Mouse (Mus musculus) adrenal gland, postnatal 10 days (tissue): ENCODE measurements around the gene Gm11084. TPM values are rescaled to one million over a fixed set of nuclear protein-coding genes. Genes with fewer than 3 reads are reported as not detected.

ENCODE experiments used
- DNase-seq: peaks from one replicate; pipeline ENCODE4 v3.0.0; 2021; ENCODE audit warnings: mixed read lengths
- long read RNA-seq, 2 experiments: library from polyadenylated mRNA; stranded (forward); transcript quantifications; one replicate each; pipeline ENCODE4 v2.0.0; 2021
- total RNA-seq, 2 experiments: library from RNA; stranded (reverse); gene quantifications; 2 replicates each; pipeline ENCODE4 v1.2.3; 2021

The Gm11084 gene
- not detected for total RNA-seq
- long read RNA-seq, experiment 1, result 0 reads
- long read RNA-seq, experiment 2, partial matches to known transcripts, result 0 of 1 reads
- long read RNA-seq, experiment 2, other reads (novel, unspliced or antisense), result 1 of 1 reads

DNA sequence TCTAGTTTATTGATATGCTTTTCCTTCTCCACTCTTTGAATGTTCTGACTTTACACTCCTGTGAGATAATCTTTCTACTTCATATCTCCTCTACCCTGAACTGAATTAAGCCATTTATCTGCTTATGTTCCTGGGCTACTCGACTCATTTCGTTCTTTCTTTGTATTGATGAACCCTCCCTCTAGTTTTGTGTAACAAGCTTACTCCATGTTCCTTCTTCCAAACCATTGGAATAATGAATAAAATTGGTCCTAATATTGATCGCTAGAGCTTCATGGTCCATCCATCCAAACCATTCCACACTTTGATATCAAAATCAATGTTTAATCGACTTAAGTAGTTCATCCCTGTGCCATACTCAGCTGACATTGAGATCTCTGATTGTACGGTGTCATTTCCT, at the start of gene Gm11084:
Gene Gm11084, minus strand, starts transcription at position 101 of the 400 bp plus-strand sequence.
- no peak for DNase-seq

DNA sequence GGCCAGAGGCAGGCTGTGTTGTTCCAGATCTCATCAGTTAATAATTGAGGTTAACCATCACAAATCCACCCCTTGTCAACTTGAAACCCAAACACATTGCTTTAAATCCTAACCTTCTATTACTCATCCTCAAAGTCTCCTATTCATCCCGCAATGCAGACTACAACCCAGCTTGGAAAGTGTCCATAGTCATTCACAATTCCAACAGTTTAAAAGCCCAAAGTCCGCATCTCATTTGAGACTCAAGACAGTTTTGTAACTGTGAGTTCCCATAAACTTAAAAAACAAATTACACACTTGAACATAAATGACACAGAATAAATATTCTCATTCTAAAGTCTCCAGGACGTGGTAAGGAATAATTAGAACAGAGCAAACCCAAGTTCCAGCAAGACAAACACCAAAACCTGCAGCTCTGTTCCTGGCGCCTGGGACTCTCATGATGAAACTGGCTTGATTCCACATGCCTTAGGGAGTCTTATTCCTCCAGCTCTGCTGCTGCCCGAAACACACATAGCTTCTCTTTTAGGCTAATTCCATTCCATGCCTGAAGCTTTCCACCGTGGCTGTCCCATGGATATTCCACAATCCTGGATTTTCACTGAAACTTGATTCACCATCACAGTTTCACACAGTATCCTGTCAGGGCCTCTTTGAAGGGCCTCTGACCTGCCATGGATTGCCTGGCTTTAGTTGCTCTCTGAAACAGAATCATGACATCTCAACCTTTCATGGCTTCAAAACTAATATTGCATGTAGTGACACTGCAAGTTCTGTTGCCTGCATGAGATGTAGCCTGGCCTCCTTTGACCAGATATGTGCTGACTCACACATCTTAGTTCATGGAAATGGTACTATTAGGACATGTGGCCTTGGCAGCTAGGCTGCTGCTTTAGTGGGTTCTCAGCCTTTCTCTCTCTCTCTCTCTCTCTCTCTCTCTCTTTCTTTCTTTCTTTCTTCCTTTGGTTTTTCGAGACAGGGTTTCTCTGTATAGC, 44.8 kb upstream of the Gm11084 start:
- DNase-seq, result no peak

DNA sequence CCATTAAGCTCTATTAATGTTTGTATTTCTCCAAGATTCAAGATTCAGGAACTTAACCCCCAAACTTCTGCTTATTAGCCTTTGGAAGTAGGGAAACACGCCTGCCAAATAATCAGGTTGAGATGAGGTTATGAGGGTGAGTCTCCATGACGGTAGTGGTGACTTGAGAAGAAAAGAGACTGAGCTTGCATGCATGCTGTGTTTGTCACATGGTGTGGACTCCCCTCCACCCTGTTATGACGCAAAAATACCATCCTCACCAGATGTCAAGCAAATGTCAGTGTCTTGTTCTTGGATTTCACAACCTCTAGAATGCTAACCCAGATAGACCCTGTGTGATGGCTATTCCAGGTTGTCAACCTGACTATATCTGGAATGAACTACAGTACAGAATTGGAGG, 43.3 kb upstream of the Gm11084 start:
- no peak for DNase-seq

DNA sequence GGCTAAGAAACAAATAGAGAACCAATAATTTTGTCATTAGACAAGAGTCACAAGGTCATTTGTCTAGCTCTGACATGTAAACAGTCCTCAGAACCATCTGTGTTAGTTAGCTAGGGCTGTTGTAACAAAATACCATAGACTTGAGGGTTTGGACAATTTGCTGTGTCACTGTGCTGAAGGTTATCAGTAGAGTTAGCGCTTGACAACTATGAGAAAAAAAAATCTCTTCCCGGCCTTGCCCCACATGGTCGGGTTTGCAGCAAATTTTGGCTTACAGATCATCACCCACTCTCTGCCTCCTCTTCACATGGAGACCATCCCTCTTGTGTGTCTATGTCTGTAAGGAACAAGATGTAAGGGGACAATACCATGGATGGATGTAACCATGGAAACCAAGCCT, 41.5 kb upstream of the Gm11084 start:
- DNase-seq, result no peak

DNA sequence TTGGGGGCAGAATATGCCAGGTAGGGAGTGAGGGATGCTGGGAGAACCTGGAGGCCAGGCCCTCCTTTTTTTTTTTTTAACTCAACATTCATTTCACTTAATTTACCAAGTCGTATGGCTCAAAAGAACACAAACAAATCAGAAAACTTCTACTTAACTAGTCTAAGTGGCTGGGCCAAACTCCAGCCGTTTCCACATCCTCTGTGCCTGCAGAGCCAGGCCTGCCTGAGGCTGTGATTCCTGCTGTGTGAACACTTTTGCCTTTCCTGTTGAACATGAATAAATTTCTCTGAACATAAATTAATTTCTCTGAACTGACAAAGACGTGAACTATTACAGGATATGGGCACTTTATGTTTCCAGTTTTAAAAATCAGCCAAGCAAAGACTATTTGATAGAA, 40.6 kb upstream of the Gm11084 start:
- no peak for DNase-seq

DNA sequence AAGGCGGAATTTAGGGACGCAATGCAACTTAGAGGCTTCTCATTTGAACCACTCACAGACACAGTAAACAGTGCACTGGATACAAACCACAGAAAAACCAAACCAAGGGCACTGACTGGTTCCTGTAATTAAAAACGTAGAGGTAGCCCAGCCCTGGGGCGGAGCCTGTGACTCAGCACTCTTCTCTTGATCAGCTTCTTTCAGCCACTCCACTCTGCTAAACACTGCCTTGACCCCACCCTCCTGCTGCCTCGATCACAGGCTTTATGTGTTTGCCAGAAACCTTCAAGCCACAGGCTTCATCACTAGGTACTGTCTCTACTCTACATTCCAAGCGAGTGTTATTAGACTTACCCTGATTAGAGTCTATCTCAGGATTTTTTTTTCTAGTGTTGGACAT, 37.3 kb upstream of the Gm11084 start:
- DNase-seq, result peak; percentile 25

DNA sequence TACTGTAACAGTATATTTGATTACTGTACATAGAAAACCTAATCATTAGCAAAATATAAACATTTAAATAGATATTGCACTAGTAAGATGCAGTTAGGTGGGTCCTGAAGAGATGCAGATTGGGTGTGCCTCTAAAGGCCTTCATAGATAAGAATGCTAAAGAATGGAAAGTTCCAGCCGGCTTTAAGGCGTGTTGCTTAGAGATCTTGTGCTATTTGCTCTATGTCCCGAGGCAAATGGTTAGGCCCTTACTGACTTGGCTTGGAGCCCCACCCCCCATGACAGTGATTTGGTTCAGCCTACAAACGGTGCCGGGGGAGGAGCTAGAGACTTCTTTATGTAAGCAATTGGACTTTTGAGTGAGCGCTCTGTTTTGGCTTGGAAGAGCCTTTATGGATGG, 34.5 kb upstream of the Gm11084 start:
- DNase-seq, result no peak

DNA sequence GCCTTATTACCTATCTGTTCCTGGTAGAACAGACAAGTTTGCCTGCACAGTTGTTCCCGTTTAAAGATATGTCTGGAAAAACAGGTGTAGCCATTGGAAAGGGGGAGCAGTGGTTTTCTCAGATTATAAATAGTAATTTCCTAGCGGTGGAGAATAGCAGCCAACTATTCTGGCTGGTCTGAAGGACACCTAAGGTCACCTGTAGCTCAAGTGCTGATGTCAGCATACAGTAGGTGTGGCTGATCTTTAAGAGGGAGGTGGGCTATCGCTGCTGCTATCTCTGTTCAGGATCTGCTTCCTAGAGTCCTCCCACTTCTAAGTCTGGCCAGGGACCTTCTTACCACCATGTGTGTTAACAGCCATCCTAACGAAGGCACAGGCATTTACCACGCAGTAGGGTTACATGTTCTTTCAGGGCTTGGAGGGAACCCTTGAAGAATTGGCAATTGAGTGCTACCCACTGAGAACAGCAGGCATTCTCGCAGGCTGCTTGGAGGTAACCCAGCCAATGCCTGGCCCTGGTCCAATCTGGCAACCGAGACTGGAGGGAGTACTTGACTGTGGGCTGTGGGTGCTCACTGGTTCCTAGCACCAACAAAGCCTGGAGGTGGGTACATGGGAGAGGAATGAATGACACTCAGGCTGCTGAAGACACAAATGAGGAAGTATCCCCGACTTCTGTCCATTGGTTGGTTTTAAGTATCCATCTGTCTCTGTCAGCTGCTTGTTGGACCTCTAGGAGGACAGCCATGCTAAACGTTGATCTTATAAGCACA, 33.0 kb upstream of the Gm11084 start:
- DNase-seq, result peak; percentile 82

DNA sequence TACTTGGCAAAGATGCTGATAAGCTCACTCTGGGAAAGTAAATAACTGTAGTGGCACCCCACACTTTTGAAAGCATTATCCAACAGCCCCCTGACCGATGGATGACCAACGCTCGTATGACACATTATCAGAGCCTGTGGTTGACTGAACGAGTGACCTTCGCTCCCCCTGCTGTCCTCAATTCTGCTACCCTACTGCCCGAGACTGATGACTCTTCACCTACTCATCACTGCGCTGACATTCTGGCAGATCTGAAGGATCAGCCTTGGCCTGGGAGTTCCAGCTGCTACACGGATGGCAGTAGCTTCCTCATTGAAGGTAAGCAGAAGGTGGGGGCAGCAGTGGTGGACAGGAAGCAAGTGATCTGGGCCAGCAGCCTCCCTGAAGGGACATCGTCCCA, 27.5 kb upstream of the Gm11084 start:
- DNase-seq, result peak; percentile 43

DNA sequence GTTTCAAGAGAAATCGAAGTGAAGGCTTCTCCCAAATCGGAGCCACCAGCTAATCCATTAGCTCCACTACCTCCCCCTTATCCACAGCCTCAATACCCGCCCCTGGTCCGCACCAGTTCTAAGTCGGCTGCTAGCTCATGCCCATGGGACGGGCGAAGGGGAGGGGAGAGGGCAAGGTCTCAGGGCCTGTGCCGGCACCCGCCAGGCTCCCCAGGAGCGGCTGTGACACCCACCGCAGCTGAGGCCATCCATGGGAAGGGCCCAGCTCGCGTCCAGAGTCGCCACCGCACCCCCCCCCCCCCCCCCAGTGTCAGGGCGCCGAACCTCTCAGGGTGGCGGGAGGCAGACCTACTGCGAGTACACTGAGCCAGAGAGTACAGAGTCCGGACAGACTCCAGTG, 26.1 kb upstream of the Gm11084 start:
- DNase-seq, result peak; percentile 14

DNA sequence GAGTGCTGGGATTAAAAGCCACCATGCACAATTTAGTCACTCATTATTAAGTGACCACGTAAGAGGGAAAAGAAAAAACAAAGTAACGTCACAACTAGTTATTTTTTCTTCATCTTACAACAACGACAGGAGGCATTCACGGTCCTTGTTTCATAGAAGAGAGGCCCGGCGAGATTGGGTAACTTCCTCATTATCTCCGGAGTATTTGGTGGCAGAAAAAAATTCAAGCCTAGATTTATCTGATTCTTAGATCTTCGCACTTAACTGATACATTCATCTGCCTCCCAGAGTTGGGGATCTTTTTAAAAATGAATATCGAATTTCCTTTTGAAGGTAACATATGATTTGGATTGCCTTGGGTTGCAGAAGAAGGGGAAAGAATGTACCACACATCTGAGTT, 21.0 kb upstream of the Gm11084 start:
- no peak for DNase-seq

DNA sequence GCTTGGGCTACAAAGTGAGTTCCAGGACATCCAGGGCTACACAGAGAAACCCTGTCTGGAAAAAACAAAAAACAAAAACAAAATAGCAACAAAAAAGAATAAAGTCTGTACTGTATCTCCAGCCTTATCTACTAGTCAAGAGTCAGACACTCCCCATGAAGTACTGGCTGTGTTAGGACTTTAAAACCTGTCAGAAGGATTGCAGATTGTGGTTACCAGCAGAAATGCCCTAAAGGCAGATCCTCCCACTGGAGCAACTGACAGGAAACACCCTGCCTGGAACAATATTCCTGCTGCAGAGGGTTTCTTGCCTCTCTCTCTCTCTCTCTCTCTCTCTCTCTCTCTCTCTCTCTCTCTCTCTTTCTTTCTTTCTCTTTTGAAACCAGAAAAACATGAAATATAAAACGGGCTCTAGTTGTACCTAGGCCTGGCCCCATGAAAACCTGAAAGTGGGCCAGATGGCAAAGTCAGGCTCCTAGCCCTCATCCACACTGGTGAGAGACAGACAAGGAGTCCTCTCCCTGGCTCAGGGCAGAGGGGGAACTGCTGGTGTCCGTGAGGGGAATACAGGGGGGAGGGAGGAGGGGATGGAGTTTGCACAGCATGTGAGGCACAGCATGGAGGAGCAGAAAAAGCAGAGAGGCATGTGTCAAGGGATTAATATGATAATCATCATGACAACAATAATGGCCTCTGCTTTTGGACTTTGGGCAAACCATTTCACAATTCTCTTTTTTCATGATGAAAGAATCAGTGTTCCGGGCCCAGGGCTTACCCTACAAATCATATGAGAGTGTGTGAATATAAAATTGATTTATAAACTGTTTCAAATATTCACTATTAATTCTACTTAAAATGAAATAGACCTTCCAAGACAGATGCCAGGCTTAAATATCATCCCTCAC, 19.3 kb upstream of the Gm11084 start:
- no peak for DNase-seq

DNA sequence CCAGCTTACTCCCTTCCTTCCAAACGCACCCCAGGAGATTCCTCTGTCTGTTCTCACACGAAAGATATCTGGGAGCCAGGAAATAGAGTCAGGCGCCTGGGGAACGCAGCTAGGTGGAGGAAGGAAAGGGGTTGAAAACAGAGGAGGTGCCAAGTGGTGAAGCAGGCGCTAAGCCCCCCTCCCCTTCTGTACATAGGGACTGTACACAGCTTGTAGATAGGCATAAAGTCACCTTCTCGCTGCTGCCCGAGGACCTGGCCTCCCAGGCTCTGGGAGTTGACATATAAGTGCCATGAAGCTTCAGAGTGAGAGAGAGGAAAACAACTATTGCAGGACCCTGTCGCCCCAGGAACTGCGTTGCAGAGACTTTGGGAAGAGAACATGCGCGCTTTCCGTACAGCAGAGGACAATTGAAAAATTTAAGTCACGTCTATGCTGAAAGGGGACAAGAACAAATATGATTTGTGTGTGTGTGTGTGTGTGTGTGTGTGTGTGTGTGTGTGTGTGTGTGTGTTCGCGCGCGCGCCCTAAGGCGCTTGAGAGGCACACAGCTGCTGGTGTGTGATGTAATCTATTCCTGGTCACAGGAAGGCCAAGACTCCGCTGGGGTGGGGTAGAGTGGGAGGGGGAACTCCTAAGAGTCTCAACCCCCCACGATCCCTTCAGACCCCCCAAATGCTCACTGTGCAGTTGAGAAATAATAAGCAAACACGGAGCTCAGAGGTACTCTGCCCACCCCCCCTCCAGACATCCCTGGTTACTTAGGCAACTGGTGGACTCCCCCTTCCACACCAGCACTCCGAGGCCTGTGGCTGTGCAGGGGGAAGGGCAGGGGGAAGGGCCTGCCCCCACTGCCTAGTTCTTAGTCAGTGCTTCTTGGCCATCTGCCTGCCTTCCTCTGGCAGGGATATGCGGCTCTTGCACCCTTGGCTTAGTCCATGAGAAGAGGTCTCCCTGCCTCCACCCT, 17.5 kb upstream of the Gm11084 start:
- peak; percentile 89 for DNase-seq

DNA sequence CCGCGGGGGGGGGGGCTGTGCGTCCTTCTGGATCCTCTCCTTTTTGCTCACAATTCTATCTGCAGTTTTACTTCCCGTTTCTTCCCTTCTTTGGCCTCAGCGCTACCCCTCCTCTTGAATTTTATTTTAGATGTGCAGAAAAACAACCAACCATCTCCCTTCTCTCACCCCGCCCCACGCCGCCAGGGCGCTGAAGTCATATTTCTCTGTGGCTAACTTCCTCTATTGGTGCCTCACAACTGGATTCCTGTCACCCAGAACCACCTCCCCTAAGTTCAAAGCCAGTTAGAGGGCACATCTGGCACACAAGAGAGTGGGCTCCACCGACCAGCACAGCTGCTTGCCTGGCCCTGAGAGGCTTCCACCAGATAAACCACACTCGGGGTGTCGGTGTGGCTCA, 16.5 kb upstream of the Gm11084 start:
- peak; percentile 26 for DNase-seq

DNA sequence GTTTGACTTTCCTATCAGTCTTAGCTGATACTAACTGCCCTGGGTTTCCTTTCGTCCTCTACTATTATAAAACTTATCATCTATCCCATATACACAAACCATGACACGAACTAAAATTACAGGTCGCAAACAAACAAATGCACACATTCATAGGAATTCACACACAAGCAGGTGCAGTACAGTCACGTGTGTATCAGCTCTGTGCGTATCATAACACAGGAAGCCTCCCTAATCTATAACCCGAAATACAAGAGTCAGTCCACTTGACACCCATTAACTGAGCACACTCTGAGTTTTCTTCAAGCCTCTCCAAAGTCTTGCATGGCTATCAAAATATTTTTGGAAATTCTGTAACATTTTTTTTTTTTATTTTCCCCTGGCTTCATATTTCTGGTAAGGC, 15.9 kb upstream of the Gm11084 start:
- DNase-seq, result no peak

DNA sequence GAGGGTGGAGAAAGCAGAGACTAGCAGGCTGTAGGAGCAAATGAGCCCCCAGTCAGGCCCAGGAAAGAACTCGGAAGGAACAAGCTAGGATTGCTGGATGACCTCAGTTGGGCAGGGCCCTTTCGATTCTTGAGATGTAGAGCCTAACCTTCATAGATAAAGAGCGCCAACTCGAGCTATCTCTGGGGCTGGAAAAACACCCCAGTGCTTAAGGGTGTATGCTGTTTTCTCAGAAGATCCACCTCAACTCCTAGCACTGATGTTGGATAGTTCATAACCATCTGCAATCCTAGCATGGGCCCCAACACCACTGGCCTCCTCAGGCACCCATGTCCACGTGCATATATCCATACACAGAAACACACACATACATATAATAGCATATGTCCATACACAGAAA, 15.5 kb upstream of the Gm11084 start:
- no peak for DNase-seq

DNA sequence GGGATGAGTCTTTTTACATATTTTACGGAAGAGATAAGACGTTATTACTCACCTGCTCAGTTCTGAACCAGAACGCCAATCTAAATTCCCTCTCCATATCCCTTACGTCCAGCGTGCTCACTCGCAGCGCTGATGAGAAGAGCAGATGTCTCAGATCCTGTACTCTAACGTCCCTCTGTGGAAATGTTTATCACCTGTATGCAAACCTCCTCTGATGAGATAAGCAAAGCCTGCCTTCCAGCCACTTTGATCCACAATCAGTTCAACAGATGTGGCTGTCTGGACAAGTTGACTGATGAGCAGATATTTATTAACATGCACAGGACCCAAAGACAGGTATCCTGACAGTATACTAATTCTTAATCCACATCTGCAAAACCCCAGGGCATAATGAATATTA, 13.7 kb upstream of the Gm11084 start:
- DNase-seq, result no peak

DNA sequence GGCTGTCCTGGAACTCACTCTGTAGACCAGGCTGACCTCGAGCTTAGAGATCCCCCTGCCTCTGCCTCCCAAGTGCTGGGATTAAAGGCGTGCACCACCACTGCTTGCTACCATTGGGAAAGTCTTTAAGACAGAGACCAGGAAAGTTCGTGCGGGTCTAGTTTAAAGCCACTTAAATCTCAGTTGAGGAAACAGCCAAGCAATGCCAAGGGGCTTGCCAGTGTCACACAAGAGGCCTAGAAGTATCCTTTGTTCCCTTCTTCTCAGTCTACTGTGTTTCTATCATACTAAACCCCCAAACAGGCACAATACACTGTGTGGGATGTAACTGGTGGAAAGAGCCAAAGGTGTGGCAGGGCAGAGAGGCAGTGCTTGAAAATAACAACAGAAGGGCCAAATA, 11.1 kb upstream of the Gm11084 start:
- no peak for DNase-seq

DNA sequence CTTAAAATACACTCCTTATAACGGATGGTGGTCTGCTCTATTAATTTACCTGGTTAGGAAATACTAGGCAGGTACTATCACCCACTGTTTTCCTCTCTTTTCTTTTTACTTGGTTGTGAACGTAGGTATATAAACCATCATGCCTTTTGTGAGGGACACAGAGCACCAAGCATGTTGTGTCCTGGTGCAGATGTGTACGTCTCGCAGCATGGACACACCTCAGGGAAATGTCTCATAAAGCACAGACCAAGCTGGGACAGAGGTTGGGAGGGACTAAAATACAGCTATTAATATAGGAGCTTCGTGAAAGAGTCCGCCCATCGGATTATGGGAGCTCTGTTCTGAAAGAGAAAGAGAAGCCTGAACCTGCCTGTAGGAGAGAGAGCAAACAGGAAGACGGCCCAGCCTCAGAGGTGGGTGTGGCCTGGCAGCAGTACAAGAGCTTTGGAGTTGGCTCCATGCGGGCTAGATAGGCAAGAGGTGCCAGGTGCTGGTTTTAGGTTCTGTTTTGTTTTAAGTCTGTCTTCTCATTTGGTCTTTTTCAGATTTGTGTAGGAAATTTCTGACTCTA, 10.4 kb upstream of the Gm11084 start:
- DNase-seq, result peak; percentile 73

DNA sequence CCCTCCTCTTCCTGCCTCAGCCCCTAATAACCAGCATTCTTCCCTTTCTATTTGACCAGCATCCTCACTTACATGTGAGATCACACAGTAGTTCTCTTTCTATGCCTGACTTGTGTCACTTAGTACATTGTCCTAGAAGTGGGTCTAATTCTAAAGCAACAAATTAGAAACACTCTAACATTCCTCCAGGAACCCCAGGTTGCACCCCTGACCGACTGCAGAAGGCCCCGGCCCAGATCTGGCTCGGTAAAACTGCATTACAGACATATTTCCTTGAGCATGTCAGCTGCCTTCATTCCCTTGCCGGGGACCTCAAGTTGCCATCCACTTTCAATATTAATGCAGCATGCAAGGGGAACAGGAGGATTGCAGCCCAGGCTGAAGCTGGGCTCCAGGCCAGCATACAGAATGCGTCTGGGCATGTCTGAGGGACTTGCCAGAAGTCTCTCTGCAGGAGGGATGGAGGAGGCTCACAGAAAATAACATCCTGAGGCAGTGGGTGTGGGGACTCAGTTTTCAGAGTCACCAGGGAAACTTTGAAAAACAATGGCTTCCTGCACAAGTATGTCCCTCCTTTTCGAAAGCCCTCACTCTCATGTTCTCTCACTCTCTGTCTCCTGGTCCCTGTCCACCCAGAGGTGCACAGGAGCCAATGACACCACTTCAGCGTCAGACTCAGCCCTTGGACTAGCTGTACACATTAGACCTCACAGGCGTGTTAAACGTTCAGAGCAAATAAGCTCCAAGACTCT, 9.0 kb upstream of the Gm11084 start:
- DNase-seq, result peak; percentile 62
